Mouse (Mus musculus) embryo, embryonic 10 days (tissue): Measurements from ENCODE around the gene Stat5b.

Experiments
- DNase-seq: peaks from one replicate; pipeline ENCODE4 v3.0.0-alpha.2; 2015; ENCODE audit warnings: low spot score

Gene Stat5b

DNA sequence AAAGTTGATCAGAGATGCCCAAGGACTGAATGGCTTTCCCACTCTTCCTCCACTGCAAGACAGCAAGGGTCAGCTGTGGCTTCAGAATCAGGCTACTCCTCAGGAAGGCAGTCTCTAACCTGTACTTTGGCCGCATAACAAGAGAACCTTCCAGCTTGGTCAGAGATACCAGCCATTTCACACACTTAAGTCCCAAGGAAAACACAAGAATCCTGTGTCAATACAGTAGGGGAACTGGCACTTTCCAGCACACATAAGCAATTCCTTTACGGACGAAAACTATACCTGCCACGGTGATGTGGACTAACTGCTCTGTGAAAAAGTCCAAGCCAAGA is 113.8 kb downstream of the Stat5b start:
- no peak for DNase-seq

DNA sequence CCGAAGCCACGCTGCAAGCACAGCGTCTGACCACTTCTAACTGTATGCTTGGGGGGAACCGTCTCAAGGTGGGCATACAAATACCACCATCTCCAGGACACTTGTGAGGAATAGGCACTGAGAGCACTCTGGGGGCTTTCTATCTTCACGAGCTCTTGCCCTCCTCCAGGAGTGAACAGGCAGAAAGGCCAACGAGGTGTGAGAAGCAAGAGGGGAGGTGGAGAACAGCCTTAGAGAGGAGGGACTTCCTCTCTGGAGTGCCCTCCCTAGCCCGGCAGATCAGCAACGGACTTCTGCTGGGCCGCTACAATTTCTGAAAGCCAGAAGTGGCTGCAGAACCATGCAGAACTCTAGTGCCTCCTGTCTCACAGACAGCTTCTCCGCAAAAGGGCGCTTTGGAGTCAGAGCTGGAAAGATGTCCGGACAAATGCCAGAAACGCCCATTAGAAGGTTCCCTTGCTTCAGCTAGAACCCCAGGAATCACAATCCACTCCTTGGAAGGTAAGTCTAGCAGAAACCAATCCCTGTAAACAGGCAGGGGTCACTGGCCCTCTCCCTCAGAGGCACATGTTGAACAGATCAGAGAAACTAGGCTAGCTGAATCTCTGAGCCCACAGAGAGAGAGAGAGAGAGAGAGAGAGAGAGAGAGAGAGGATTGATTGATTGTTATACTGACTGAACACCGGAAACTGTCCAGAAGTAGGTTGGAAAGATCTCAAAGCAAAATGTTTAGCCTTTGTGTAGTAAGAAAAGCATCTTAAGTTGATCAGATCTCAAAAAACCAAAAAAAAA is 114.4 kb downstream of the Stat5b start:
- no peak for DNase-seq

DNA sequence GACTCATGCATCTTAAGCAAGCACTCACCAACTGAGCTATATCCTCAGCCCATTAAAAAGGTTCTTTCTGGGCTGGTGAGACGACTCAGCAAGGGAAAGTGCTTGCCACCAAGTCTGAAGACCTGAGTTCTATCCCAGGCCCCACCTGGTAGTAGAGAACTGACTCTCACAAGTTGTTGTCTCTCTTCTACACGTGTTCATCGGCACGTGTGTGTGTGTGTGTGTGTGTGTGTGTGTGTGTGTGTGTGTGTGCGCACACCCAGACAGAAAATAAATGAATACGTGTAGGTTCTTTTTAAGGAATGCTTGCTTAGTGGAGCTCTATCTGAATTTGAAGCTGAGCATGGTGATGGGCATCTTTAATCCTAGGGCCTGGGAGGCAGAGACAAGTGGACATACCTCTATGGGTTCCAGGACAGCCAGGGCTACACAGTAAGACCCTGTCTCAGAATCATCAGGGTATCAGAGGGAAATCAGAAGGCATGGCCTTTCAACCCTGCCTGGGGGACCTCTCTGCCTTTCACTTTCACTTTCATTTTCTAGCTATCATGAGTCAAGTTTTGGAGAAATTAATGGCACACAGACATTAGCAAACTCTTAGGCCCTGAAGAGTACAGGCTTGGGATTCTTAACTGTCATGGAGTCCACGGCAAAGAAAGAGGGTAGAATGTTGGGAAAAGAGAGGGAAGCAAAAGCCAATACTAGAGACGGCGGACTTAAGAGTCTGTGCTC is 115.2 kb downstream of the Stat5b start:
- DNase-seq, result no peak
